8 mouse cellular contexts compared by ENCODE assay signal in the genomic region with DNA sequence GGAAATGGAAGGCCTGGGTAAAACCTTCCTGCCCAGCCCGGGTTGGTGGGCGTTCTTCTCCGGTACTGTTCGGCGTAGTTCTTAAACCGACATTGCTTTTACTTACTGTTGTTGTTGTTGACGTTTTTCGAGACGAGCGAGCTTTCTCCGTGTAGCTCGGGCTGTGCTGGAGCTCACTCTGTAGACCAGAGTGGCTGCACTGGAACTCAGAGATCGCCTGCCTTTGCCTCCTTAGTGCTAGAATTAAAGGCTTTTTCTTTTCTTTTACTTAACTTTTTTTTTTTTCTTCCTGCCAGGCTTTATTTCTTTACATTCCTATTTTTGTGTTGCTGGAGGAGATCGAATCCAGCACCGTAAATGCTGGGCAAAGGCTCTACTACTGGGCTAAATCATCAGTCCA. TPM values are rescaled to one million over a fixed set of nuclear protein-coding genes. Genes with fewer than 3 reads are reported as not detected.
DNase-seq lines count a peak whose midpoint lies in the region; ATAC-seq and TF ChIP-seq lines count a peak whose summit lies in the region.

No protein-coding gene starts in this region.

- ATAC-seq in heart, embryonic 11.5 days (replicated peaks; ENCODE audit: insufficient number of reproducible peaks, low FRiP score, low TSS enrichment) = no peak
- ATAC-seq in forebrain, embryonic 16.5 days = no peak
- no peak for ATAC-seq in liver, embryonic 16.5 days (ENCODE audit: low read depth)

- H3K4me2 ChIP-seq in heart, embryonic 11.5 days = peak overlapping the region; percentile 73
- peak overlapping the region; percentile 68 for H3K4me2 ChIP-seq in forebrain, embryonic 16.5 days (ENCODE audit: low read length)
- H3K4me2 ChIP-seq in liver, embryonic 16.5 days (ENCODE audit: low read depth, low read length) = peak overlapping the region; percentile 81

- H3K27me3 ChIP-seq in heart, embryonic 11.5 days (ENCODE audit: control insufficient read depth, insufficient read depth, low read length) = no peaks in the 10 kb centered on the region
- H3K27me3 ChIP-seq in E14TG2a.4 (ENCODE audit: insufficient read depth, low read length) = no peaks in the 10 kb centered on the region
- no peaks in the 10 kb centered on the region for H3K27me3 ChIP-seq in forebrain, embryonic 16.5 days (replicated peaks; ENCODE audit: control insufficient read depth, insufficient read depth, low read length)
- no peaks in the 10 kb centered on the region for H3K27me3 ChIP-seq in liver, embryonic 16.5 days (ENCODE audit: control insufficient read depth, insufficient read depth, low read depth, low read length)

- no peak for DNase-seq in heart, adult 8-10 months (ENCODE audit: low spot score)
- DNase-seq in cerebellum, postnatal 10 days = no peak
- no peak for DNase-seq in frontal cortex, postnatal 14 days (ENCODE audit: low spot score in 2 of 2)
- DNase-seq in thymus, adult 18-20 months = no peak

- no peaks in the 10 kb centered on the region for H3K36me3 ChIP-seq in heart, embryonic 11.5 days (ENCODE audit: control insufficient read depth, insufficient read depth, low read length)
- peaks cover 63% of the 10 kb centered on the region for H3K36me3 ChIP-seq in E14TG2a.4 (ENCODE audit: insufficient read depth, low read length)
- no peaks in the 10 kb centered on the region for H3K36me3 ChIP-seq in forebrain, embryonic 16.5 days (ENCODE audit: control insufficient read depth, insufficient read depth)
- peaks cover 12% of the 10 kb centered on the region for H3K36me3 ChIP-seq in liver, embryonic 16.5 days (ENCODE audit: control insufficient read depth, insufficient read depth)

- H3K27ac ChIP-seq in heart, embryonic 11.5 days (ENCODE audit: low read depth, low read length) = peak overlapping the region; percentile 94
- H3K27ac ChIP-seq in forebrain, embryonic 16.5 days (ENCODE audit: low read length) = peak overlapping the region; percentile 96
- peak overlapping the region; percentile 98 for H3K27ac ChIP-seq in liver, embryonic 16.5 days (ENCODE audit: low read length)

- H3K9ac ChIP-seq in heart, embryonic 11.5 days (ENCODE audit: low read depth, low read length) = peak overlapping the region; percentile 94
- H3K9ac ChIP-seq in forebrain, embryonic 16.5 days (replicated peaks; ENCODE audit: low read depth, low read length) = peak overlapping the region; percentile 81
- peak overlapping the region; percentile 91 for H3K9ac ChIP-seq in liver, embryonic 16.5 days (ENCODE audit: low read depth, low read length)

- no peaks in the 10 kb centered on the region for H3K9me3 ChIP-seq in heart, embryonic 11.5 days (replicated peaks; ENCODE audit: control insufficient read depth, low read length)
- no peaks in the 10 kb centered on the region for H3K9me3 ChIP-seq in E14TG2a.4 (ENCODE audit: low read length)
- H3K9me3 ChIP-seq in forebrain, embryonic 16.5 days (ENCODE audit: control insufficient read depth, low read length) = no peaks in the 10 kb centered on the region
- no peaks in the 10 kb centered on the region for H3K9me3 ChIP-seq in liver, embryonic 16.5 days (replicated peaks; ENCODE audit: control insufficient read depth, low read length)

- peak overlapping the region; percentile 95 for H3K4me3 ChIP-seq in heart, embryonic 11.5 days (ENCODE audit: low read depth, low read length)
- peak overlapping the region; percentile 97 for H3K4me3 ChIP-seq in E14TG2a.4 (replicated peaks; ENCODE audit: low read length)
- H3K4me3 ChIP-seq in forebrain, embryonic 16.5 days (replicated peaks; ENCODE audit: low read length) = peak overlapping the region; percentile 61
- H3K4me3 ChIP-seq in liver, embryonic 16.5 days (ENCODE audit: low read depth, low read length) = peak overlapping the region; percentile 85

- TF ChIP-seq CTCF in E14TG2a.4 (conservative IDR thresholded peaks at IDR 0.05; ENCODE audit: low read length) = no peak

- 3% methylated on average over 15 of the region's 15 CpGs for WGBS in heart, embryonic 11.5 days (ENCODE audit: insufficient replicate concordance)
- 4% methylated on average over 15 of the region's 15 CpGs for WGBS in forebrain, embryonic 16.5 days
- 4% methylated on average over 15 of the region's 15 CpGs for WGBS in liver, embryonic 16.5 days (ENCODE audit: insufficient replicate concordance)

- peaks cover 18% of the 10 kb centered on the region for H3K4me1 ChIP-seq in heart, embryonic 11.5 days (ENCODE audit: control insufficient read depth, insufficient read depth, low read length)
- peaks cover 59% of the 10 kb centered on the region for H3K4me1 ChIP-seq in E14TG2a.4 (replicated peaks; ENCODE audit: low read depth, low read length)
- peaks cover 22% of the 10 kb centered on the region for H3K4me1 ChIP-seq in forebrain, embryonic 16.5 days (replicated peaks; ENCODE audit: control insufficient read depth, insufficient read depth, low read length)
- H3K4me1 ChIP-seq in liver, embryonic 16.5 days (ENCODE audit: control insufficient read depth, low read depth, low read length) = peaks cover 46% of the 10 kb centered on the region

RNA-seq across cellular contexts. Expression of a gene that starts 0.9 kb away (rescaled TPM):
- 138 and 147 TPM in 2 replicates for polyA plus RNA-seq in heart, embryonic 11.5 days (2014; fragmentation: Nextera tagmentation; extraction: Ambion mirVana)
- total RNA-seq in heart, adult 8-10 months (2022) = 100 to 1,000 TPM in 1 of 4 experiments, 10 to 100 TPM in 3; 72.8 to 103 (median 87.1) TPM
- 118 and 125 TPM in 2 replicates for polyA plus RNA-seq in forebrain, embryonic 16.5 days (2015; fragmentation: Nextera tagmentation; extraction: Ambion mirVana)
- 73.2 and 78.7 TPM in 2 replicates for polyA plus RNA-seq in liver, embryonic 16.5 days (2015; fragmentation: Nextera tagmentation; extraction: Ambion mirVana)

RNA-seq across cellular contexts. Expression of a gene that starts 1.2 kb away (rescaled TPM):
- 10.1 and 11.6 TPM in 2 replicates for polyA plus RNA-seq in heart, embryonic 11.5 days (2014; fragmentation: Nextera tagmentation; extraction: Ambion mirVana)
- 1 to 10 TPM; 2.6 to 3.2 (median 2.8) TPM for total RNA-seq in heart, adult 8-10 months (2022)
- polyA plus RNA-seq in forebrain, embryonic 16.5 days (2015; fragmentation: Nextera tagmentation; extraction: Ambion mirVana) = 26.8 and 30.4 TPM in 2 replicates
- polyA plus RNA-seq in liver, embryonic 16.5 days (2015; fragmentation: Nextera tagmentation; extraction: Ambion mirVana) = 3.3 and 3.6 TPM in 2 replicates

RNA-seq across cellular contexts. Expression of a gene that starts 20.0 kb away (rescaled TPM):
- polyA plus RNA-seq in heart, embryonic 11.5 days (2014; fragmentation: Nextera tagmentation; extraction: Ambion mirVana) = 0.21 and 0.37 TPM in 2 replicates
- not detected for total RNA-seq in heart, adult 8-10 months (2022)
- 1.0 and 1.4 TPM in 2 replicates for polyA plus RNA-seq in forebrain, embryonic 16.5 days (2015; fragmentation: Nextera tagmentation; extraction: Ambion mirVana)
- 0.22 and 0.37 TPM in 2 replicates for polyA plus RNA-seq in liver, embryonic 16.5 days (2015; fragmentation: Nextera tagmentation; extraction: Ambion mirVana)

RNA-seq across cellular contexts. Expression of a gene that starts 31.5 kb away (rescaled TPM):
- 24.6 and 26.9 TPM in 2 replicates for polyA plus RNA-seq in heart, embryonic 11.5 days (2014; fragmentation: Nextera tagmentation; extraction: Ambion mirVana)
- 10 to 100 TPM; 17.5 to 20.9 (median 18.4) TPM for total RNA-seq in heart, adult 8-10 months (2022)
- 6.3 and 9.2 TPM in 2 replicates for polyA plus RNA-seq in forebrain, embryonic 16.5 days (2015; fragmentation: Nextera tagmentation; extraction: Ambion mirVana)
- 57.4 and 60.0 TPM in 2 replicates for polyA plus RNA-seq in liver, embryonic 16.5 days (2015; fragmentation: Nextera tagmentation; extraction: Ambion mirVana)

RNA-seq across cellular contexts. Expression of a gene that starts 32.4 kb away (rescaled TPM):
- 1.3 and 1.7 TPM in 2 replicates for polyA plus RNA-seq in heart, embryonic 11.5 days (2014; fragmentation: Nextera tagmentation; extraction: Ambion mirVana)
- total RNA-seq in heart, adult 8-10 months (2022) = under 1 TPM in 2 of 4 experiments, not detected in 2; 0.25 to 0.75 TPM
- polyA plus RNA-seq in forebrain, embryonic 16.5 days (2015; fragmentation: Nextera tagmentation; extraction: Ambion mirVana) = 0.60 and 1.5 TPM in 2 replicates
- 0.58 and 0.68 TPM in 2 replicates for polyA plus RNA-seq in liver, embryonic 16.5 days (2015; fragmentation: Nextera tagmentation; extraction: Ambion mirVana)
